Mouse (Mus musculus) fat pad, adult 2 months (tissue): ENCODE measurements at regions not wholly inside any gene's neighbourhood (a gene's known extent, or its start where the extent isn't known, plus 50 kb on each side); places are given as distances from the start of the nearest gene placed in this dataset.
A peak's percentile ranks its signal among the peaks of the same experiment; 100 is the strongest.
"Not testable (repeated sequence)": the region's sequence is repeated elsewhere in the genome, so short reads cannot be mapped to it uniquely, and the experiment has no call there.

Experiments
- DNase-seq: peaks from one replicate; pipeline ENCODE4 v3.0.0-alpha.2; 2011; ENCODE audit warnings: low read depth, low spot score; ENCODE audit errors: extremely low read depth

DNA sequence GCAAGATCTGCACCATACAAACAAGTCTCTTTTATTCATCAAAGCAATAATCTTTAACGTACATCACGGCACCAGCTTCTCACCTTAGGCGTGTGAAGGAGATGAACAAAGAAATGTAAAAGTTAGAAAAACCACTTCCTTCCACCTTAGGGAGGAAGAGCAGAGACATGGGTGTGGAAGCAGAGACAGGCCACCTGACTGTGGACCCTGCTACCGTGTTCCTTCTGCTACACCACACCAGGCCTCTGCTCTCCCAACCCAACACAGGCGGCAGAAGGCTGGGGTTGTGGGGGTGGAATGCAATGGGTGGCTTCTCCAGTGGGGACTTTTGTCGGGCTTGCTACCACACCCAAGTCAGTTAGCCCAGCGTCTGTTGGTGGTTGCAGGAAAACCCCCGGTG is 540.2 kb upstream of the Gm10131 start:
- DNase-seq, result no peak

DNA sequence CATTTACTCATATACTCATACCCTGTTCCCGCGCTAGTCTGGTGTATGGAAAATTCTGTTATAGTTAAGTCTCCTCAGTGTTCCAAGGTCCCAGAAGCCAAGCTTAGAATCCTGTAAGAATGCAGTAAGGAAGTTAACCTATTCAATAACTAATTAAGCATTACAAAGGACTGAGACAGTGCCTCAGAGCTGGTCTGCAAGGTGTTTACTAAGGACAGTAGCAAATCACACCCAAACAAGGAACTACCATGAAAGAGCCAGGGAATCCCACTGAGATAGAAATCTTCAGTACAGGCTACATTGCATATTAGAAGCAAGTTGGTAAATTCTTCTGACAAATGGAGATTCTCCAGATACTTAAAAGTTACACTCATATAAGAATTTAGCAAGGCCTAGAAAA is 516.7 kb upstream of the Gm10131 start:
- not testable (repeated sequence) for DNase-seq

DNA sequence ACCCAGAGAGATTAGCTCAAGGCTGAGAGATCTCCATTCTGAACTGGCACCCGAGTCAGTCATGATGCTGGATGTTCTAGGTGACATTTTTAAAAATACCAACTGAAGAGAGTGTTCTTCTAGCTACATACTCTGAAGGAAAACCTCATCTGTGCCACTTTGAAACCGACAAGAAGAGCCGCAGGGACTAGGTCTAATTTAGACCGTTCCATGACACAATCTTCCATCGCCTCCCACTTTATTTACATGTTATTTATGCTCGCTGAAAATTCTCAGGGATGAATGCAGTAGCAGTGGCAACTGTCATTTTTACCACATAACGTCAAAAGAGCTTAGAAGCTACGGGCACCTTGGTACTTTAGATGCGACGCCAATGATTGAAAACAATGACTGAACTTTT is 514.1 kb upstream of the Gm10131 start:
- DNase-seq, result no peak

DNA sequence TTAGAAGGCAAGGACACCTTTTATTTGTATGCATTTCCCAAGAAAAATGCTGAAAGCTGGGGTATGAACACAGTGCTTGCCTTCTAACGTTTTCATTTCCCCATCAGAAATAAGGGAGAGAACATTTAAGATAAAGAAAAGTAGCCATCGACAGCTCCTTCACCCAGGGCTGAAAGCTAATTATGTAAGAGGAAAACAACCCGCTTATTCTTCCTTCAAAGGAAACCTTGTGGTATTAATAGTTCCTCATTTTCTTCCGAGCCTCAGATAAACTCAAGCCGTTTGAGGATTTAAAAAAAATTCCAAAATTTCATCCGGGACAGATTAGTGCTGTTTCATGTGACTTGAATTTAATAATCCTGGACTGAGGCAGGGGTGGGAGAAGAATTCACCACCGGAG is 512.2 kb upstream of the Gm10131 start:
- no peak for DNase-seq

DNA sequence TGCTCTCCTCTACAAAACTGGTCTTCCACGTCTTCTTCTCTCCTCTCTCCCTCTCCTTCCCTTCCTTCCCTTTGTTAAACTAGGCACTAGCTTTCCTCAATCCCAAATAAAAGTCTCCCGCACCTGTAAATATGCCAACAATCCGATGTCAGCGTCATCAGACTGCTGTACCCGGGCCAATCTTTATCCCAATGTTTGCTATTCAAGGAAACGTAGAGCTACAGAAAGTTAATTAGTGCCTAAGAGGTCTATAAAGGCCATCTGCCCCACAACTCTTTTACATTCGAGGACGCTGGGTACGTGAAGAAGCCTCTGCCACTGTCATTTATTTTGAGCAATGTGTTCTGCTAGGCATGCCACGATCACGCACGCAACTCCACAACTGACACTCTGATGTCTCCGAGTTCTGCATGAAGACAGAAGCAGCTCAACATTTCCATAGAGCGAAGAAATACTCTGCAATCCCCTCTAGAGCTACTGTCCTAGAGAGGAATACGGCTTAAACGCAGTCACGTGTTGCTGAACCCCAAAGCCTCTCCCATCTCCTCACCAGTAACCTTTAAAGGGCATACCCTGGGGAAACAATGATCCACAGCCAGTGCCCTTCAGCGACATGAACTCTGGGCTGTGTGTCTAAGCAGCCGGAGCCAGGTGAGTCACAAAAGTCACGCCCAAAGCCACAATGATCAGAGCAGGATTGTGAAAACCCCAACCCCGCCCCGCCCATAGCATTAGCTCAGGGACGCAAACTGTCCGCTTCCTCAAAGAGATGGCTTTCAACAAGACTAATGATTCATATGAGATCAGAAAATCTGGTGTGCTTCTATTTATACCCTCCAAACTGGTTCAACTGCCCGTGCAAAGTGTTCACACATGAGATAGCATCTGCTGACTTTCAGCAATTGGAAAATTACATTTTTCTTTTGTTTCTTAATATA is 510.9 kb upstream of the Gm10131 start:
- no peak for DNase-seq

DNA sequence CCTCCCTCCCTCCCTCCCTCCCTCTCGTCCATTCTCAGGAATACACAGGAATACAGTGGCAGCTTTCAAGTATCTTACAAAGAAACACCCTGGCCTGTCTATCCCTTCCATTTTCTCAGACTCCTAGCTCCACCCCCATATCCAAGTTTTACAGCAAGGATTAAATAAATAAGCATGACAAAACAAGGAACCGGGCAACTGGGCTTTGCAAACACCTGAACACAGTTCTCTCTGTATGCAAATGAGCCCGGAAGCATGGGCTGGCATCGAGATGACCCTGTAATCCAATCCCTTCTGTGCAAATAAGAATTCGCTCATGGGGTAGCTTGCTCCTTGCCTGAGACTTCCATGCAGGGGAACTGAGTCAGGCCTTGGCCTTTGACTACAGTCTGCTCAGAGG is 506.5 kb upstream of the Gm10131 start:
- no peak for DNase-seq

DNA sequence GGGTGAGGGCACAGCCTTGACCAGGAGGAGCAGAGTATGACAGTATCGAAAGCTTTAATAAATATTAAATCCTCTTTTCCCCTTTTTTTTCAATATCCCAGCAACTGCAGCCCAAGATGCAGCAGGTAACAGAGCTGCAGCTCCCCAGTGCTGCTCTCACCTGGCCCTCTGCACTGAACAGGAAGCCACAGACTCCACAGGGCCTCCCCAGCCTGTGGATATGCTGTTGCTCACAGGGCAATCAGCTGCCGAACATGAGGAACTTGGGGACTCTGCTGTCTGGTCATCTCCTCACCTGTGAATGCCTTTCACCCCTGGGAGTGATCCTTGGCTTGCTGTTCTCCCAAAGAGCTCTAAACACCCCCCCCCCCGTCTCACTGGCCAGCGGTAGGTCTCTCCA is 503.4 kb upstream of the Gm10131 start:
- DNase-seq, result no peak

DNA sequence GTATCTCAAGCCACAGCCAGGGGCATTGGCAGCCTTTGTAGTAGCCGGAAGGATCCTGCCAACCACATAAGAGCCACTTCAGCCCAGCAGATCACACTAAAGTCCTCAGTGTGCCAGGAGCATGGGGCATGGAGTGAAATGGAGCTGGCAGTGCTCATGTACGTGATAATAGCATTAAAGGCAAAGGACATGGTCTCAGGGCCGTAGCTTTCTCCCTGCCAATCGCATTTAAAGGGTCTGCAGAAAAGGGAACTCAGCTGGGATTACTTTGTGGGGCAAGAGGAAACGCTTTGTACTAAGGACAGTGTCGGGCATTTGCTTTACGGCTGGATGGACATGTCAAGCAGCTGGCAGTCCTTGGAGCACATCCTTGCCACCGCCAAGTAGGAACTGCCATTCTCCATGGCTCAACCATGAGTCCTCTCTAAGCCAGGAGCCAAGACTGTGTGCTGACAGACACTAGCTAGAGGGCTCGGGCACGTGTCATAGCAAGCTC is 502.5 kb upstream of the Gm10131 start:
- no peak for DNase-seq

DNA sequence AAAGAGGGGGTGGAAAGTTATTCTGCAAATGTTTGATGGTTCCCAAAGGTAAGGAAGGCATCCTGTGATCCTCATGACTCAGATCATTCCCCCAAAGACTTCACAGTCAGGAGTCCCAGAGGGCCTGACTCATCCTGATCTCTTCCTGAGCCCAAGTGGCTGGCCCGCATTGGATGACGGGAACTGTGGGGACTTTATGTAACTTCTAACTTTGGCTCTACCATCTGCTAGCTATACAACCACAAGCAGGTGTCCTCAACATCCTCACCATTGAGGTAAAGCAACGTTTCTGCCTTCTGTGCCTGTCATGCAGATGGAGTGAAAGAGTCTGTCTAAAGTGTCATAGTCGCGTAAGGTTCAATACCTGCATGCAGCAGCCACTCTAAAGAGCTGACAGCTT is 501.6 kb upstream of the Gm10131 start:
- no peak for DNase-seq

DNA sequence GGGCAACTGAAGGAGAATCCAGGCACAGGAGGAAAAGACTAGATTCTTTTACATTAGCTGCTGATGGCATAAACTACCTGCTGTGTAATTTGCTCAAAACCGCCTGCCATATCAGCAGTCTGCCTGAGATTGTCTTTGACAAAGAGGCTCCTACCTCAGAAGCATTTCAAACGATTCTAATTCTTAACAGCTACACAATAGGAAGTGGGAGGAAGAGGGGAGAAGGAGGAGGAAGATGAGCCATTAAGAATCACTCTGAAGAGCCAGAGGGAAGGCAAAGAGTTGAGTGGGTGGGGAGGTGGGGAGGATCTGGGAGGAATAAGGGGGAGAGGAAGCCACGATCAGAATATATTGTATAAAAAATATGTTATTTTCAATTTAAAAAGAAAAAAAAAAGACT is 500.9 kb upstream of the Gm10131 start:
- no peak for DNase-seq

DNA sequence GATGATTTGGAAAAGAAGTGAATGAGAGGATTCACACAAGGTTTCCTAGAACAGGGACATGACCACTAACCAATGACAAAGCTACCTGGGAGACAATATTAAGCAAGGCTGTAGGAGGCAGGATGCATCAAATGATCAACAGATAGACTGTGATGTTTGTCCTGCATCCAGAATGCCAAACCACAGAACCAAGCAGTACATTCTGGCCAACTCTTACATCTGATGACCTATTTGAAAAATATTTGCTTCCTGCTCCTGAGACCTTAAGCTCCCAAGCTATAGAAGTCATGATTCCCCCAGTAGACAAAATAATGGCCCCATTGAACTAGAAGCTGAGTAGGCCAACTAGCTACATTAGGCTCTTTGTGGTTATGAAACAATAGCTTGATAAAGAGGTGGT is 498.6 kb upstream of the Gm10131 start:
- no peak for DNase-seq

DNA sequence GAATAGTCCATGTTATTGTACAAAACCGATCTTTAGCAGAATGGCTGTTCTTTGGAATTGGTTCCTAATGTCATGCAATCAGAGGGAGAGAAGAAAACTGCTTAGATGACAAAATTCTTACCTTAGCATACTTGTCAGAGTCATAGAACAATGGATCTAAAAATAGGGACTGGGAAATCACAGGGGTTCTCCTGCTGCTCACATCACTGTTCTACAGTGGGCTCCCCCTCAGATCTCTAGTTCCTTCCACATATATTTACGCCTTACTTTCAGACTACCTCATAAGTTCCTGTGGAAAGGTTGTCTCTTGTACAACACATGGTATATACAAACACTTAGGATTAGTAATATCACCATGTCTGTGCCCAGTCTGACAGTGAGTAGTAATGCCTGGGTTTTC is 495.9 kb upstream of the Gm10131 start:
- DNase-seq, result no peak

DNA sequence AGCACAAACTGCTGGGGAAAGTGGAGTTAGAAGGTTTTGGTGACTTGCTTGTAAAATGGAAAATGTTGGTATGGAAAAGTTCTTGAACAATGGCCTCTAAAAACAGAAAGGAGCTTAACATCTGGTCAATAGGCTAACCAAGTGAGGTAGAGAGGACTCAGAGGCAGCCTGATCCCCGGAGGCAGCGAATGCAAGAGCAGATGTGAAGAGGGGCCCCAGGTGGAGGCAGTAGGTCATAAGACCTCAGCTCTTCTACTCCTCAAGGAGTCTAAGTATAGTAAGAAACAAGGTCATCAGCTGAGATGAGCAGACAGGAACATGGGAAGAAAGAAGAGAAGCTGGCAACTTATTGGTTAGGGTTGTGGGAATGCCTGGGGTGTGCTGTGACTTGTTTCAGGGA is 493.5 kb upstream of the Gm10131 start:
- no peak for DNase-seq

DNA sequence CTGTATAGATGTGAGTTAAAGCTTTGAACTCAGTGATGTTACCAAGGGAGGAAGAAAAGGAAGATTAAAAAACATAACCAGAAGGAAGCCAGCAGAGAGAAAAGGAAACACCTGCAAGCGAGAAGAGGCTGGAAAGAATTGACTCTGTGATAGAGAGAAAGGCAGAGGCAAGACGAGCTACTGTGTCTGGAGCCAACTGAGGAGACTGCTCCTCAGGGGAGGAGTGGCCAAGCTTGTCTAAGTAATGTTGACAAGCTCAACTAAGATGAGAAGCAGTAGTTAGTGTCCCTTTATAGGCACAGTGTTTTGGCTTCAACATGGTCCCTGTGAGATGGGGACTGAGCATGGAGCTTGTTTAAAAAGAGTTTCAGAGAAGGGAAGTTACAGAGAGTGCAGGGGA is 493.0 kb upstream of the Gm10131 start:
- DNase-seq, result no peak

DNA sequence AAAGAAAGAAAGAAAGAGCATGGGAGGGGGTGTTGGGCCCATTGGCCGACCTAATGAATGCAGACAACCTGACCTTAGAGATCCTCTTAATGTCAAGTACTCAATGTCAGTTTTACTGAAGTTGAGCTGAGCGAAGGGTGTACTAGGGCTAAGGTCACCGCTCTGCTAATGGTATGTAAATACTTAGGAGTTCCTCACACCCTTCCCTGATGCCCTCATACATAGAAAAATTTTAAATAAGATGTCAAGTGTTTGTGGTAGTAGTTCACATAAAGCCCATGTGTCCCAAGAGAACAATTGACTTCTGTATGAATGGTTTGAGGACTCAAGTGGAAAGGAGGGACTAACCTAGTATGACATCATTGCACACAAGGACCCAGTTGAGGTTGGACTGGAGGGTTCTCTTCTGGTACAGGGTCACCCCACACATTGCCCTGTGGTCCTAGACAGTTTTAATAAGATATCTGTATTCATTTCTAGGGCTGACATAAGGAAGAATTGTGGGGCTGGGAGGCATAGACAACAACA is 490.0 kb upstream of the Gm10131 start:
- DNase-seq, result no peak

DNA sequence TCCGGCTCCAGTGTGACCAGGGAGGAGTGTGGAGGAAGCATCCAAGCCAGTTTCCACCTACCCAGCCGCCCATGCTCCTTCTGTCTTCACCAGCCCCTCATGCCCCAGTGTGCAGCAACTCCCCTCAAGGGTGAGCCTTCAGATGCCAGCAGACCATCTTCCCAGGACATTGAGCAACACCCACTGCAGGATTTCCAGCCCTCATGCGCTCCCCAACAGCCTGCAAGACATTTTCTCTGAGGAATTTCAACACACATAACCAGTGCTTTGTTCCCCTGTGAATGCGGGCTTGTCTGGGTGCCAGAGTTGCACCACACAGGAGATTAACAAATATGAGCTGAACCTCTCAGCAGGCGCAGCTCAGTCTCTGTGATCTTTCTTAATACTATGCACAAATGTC is 489.3 kb upstream of the Gm10131 start:
- DNase-seq, result peak; percentile 98

DNA sequence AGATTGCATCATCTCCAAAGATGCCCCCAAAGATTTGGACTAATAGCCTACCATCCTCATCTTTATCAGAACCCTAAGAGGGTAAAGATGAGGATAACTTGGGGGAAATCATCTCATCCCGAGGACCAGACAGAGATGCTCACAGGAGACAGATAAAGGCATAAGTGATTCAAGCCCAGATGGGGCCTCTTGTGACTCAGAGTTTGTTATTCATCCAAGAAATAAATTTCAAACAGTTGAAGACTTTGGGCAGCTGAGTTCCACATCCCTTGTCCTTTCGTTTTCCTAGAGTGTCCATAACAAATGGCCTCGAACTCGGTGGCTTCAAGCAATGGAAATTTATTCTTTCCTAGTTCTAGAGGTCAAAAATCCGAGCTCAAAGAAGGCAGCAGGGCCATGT is 485.1 kb upstream of the Gm10131 start:
- DNase-seq, result no peak

DNA sequence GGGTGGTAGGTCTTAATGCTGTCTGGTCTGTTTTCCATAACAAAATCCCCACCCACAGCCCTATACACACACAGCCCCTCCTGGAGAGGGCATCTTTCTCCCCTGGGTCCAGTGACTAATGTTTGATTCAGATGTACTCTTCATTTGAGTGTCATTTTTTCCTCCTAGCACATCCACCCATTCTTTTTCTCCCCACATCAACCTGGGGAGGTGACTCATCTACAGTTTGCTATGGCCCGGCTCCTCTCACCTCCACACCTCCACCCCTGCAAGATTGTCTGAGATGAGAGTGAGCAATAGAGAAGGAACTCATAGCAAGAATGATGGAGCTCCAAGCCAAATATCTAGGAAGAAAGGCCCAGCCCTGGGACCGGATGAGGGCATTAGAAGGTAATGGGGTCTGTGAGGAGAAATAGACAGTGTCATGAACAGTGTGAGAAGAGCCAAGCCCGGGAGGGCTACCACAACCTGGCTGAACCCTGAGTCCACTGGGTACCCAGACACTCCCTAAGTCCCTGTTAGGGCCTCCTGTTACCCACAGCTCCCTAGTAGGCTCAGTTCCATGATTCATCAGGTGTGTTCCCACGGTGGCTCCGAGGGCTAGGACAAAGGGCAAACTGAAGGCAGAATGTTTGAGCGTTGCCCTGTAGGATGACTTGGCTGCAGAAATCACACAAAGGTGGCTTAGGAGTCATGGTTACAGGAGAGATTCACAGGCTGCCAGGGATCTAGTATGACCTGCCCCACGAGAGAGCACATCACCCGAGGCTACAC is 479.6 kb upstream of the Gm10131 start:
- peak; percentile 97 for DNase-seq

DNA sequence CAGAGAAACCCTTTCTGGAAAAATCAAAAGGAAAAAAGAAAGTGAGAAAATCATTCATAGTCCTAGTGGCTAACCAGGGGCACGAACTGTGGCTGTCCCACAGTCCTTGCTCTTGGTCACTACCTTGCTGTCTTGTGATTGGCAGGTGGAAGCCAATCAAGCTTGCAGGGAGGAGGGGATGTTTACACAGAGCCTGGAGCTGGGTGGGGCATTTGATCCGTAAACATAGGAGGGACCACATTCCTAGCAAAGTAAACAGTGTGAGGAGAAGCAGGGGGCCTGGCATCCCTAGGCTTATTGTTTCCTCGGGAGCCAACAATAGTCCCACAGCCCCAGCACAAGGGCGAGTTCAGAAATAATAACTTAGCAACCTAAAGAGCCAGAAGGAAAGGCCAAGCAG is 466.5 kb upstream of the Gm10131 start:
- DNase-seq, result no peak

DNA sequence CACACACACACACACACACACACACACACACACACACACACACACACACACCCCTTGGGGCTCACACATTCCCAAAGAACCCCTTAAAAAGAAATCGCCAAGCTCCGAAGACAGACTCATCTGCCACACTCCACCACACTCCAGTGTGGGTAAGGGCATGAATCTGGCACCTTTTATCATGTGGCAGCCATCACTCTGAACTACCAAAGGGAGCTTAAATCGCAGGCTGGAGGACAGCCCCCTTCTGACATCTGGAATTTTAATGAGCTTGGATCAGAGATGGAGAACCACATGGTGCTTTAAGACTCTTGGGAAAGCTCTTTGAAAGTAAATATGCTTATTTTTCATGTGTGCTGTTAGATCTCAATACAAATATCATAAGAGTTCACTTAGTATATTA is 462.5 kb upstream of the Gm10131 start:
- DNase-seq, result no peak

DNA sequence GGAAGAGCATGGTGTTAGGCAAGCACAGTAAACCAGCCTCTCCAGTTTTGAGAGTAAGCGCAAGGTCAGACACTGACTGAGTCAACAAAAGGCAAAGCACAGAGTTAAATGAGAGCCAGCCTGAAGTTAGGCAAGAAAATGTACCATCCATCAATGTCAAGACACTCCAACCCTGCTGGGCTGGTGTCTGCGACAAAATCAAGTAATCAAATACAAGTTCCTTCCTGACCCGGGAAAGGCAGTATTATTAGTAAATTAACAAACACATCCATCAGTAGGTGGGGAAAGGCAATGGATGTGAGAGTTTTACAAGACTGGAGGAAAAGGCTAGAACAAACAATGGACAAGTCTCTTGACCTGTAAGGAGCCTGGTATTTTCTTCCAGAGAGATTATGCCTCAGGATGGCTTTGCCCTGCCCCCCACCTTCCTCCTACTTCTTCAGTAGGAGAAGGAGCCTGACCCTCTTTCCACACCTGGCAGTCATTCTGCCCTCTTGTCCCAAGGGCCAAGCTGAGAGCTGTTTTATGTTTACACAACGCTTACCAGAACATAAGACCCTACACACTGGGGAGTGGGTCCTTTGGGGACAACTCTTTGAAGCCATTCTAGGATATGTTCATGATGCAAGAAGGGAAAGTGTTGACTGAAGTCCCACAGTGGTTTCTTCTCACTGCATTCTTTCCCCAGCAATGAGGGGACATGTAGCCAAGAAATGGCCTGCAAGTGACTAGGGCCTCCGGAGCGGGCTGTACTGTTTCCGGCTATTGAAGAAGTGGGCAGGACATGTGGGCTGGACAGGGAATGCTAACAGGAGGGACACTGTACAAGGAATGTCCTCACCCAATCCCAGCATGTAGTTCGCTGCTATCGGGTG is 461.7 kb upstream of the Gm10131 start:
- DNase-seq, result peak; percentile 97
